Mouse (Mus musculus): ENCODE data around the gene Borcs6. TPM values are rescaled to one million over a fixed set of nuclear protein-coding genes. Genes with fewer than 3 reads are reported as not detected.

Borcs6 gene
- polyA plus RNA-seq, 1 experiment from 2014 or later, result 7.2 TPM

DNA sequence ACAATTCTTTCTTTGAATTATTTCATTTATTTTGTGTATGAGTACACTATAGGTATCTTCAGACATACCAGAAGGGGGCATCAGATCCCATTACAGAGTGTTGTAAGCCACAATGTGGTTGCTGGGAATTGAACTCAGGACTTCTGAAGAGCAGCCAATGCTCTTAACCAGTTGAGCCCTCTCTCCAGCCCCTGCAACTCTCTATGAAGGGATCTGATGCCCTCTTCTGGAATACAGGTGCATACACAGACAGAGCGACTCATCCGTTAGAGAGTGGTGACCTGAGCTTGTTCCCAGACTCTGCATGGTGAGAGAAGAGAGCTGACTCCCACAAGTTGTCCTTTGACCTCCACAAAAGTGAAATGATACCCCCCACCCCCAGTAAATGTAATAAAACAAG lies 30.7 kb upstream of the Borcs6 start:
- Histone ChIP-seq H3K4me3 (replicated peaks; ENCODE audit: low read length) (no peak overlapping the region), H3K27ac (ENCODE audit: low read length) (no peak overlapping the region), H3K9me3 (replicated peaks; ENCODE audit: control insufficient read depth, low read length) (no peaks in the 10 kb centered on the region), H3K27me3 (ENCODE audit: control insufficient read depth, insufficient read depth, low read length) (no peaks in the 10 kb centered on the region), H3K36me3 (ENCODE audit: control insufficient read depth, insufficient read depth, low read length) (peaks cover 39% of the 10 kb centered on the region), H3K4me2 (ENCODE audit: low read depth, low read length) (no peak overlapping the region), H3K4me1 (ENCODE audit: control insufficient read depth, insufficient read depth, low read length) (no peaks in the 10 kb centered on the region), H3K9ac (ENCODE audit: low read length) (no peak overlapping the region)
- ATAC-seq (ENCODE audit: insufficient read depth, low FRiP score), result no peak
- WGBS, result 80% methylated on average over 2 of the region's 2 CpGs

DNA sequence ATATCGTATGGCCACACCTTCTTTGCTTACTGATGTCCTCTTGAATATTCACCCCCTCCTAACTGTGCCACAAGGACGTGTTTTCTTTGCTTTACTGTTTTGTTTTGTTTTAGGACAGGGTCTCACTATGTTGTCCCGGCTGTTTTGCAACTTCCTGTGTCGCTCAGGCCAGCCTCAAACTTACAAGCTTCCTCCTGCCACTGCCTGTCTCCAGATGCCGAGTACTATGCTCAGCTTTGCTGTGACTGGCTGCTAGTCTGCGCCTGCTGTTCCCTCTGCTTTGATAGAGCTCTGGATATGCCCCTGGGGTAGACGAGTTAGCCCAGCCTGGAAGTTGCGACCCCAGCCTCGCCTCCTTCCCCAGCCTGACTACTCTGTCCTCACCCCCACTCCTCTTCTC lies 26.0 kb upstream of the Borcs6 start:
- no peak for ATAC-seq (ENCODE audit: insufficient read depth, low FRiP score)
- H3K27me3 ChIP-seq (ENCODE audit: control insufficient read depth, insufficient read depth, low read length), result no peaks in the 10 kb centered on the region
- H3K9me3 ChIP-seq (replicated peaks; ENCODE audit: control insufficient read depth, low read length), result no peaks in the 10 kb centered on the region
- peaks cover 13% of the 10 kb centered on the region for H3K4me1 ChIP-seq (ENCODE audit: control insufficient read depth, insufficient read depth, low read length)
- no peak overlapping the region for H3K9ac ChIP-seq (ENCODE audit: low read length)
- H3K36me3 ChIP-seq (ENCODE audit: control insufficient read depth, insufficient read depth, low read length), result peaks cover 20% of the 10 kb centered on the region
- H3K4me3 ChIP-seq (replicated peaks; ENCODE audit: low read length), result no peak overlapping the region
- no peak overlapping the region for H3K27ac ChIP-seq (ENCODE audit: low read length)
- WGBS, result 77% methylated on average over 9 of the region's 9 CpGs
- H3K4me2 ChIP-seq (ENCODE audit: low read depth, low read length), result no peak overlapping the region

DNA sequence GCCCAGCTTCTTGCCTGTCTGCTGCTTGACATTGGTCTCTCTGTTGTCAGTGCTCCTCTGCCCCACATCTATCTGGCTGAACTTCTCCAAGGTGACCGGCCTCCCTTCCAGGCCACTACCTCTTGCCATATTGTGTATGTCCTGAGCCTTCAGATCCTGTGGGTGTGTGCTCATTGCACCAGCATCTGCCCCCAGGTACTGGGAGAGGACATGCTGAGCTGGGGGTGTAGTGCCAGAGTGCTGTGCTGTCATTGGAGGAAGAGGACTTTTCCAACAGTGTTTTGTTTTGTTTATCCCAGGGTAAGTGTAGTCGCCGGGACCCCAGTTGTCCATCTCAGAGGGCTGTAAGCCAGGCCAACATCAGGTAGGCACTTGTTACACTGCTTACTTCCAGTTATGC lies 24.9 kb upstream of the Borcs6 start:
- 86% methylated on average over 3 of the region's 3 CpGs for WGBS
- peaks cover 18% of the 10 kb centered on the region for H3K36me3 ChIP-seq (ENCODE audit: control insufficient read depth, insufficient read depth, low read length)

DNA sequence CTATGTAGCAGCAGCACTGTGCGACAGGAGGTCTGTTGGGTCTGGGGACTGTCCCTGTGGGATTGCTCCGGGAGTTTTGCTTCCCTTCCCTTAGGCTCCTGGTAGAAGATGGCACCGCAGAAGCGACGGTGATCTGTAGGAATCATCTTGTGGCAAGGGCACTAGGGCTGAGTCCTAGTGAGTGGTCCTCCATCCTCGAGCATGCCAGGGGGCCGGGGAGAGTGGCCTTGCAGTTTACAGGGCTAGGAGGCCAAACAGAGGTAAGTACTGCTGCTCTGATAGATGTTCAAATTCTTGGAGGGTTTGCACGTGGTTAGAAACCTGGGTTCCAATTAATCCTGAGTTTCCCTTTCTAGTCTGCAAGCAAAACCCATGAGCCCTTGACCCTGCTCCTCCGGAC lies 24.1 kb upstream of the Borcs6 start:
- H3K4me3 ChIP-seq (replicated peaks; ENCODE audit: low read length), result 0 out of 2 replicates have a peak overlapping the region, but pooled peaks have one; percentile 87
- H3K9me3 ChIP-seq (replicated peaks; ENCODE audit: control insufficient read depth, low read length), result no peaks in the 10 kb centered on the region
- no peak for ATAC-seq (ENCODE audit: insufficient read depth, low FRiP score)
- H3K27ac ChIP-seq (ENCODE audit: low read length), result peak overlapping the region; percentile 79
- peak overlapping the region; percentile 34; the same call in 1 of the 2 replicates for H3K4me2 ChIP-seq (ENCODE audit: low read depth, low read length)
- peaks cover 26% of the 10 kb centered on the region for H3K4me1 ChIP-seq (ENCODE audit: control insufficient read depth, insufficient read depth, low read length)
- peaks cover 18% of the 10 kb centered on the region for H3K36me3 ChIP-seq (ENCODE audit: control insufficient read depth, insufficient read depth, low read length)
- no peaks in the 10 kb centered on the region for H3K27me3 ChIP-seq (ENCODE audit: control insufficient read depth, insufficient read depth, low read length)
- 83% methylated on average over 9 of the region's 9 CpGs for WGBS
- 0 out of 2 replicates have a peak overlapping the region, but pooled peaks have one; percentile 32 for H3K9ac ChIP-seq (ENCODE audit: low read length)

More for the DNA sequence above, 24.9 kb upstream of the Borcs6 start:
- H3K27me3 ChIP-seq (ENCODE audit: control insufficient read depth, insufficient read depth, low read length), result no peaks in the 10 kb centered on the region
- H3K9me3 ChIP-seq (replicated peaks; ENCODE audit: control insufficient read depth, low read length), result no peaks in the 10 kb centered on the region
- ATAC-seq (ENCODE audit: insufficient read depth, low FRiP score), result no peak
- H3K4me3 ChIP-seq (replicated peaks; ENCODE audit: low read length), result no peak overlapping the region
- H3K4me2 ChIP-seq (ENCODE audit: low read depth, low read length), result no peak overlapping the region
- H3K9ac ChIP-seq (ENCODE audit: low read length), result no peak overlapping the region
- H3K4me1 ChIP-seq (ENCODE audit: control insufficient read depth, insufficient read depth, low read length), result peaks cover 23% of the 10 kb centered on the region
- no peak overlapping the region for H3K27ac ChIP-seq (ENCODE audit: low read length)

DNA sequence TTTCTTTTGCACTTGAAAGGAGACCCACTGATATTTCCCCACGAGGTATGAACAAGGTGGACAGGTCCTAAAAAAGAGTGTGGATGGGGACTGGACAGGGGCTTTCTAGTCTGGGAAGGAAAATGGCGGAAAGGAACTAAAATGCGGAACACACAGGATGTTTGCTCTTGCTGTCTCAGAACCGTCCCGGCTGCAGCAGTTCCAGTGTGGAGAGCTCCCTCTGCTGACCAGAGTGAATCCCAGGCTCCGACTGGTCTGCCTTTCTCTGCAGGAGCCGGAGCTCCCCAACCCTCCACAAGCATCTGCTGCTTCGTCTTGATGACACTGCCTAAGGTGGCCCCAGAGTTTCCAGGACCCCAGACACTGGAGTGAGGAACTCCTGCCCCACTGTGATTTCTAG lies 23.7 kb upstream of the Borcs6 start:
- Histone ChIP-seq H3K27ac (ENCODE audit: low read length) (peak overlapping the region; percentile 79), H3K4me1 (ENCODE audit: control insufficient read depth, insufficient read depth, low read length) (peaks cover 26% of the 10 kb centered on the region), H3K4me2 (ENCODE audit: low read depth, low read length) (peak overlapping the region; percentile 76), H3K9me3 (replicated peaks; ENCODE audit: control insufficient read depth, low read length) (no peaks in the 10 kb centered on the region), H3K36me3 (ENCODE audit: control insufficient read depth, insufficient read depth, low read length) (peaks cover 18% of the 10 kb centered on the region), H3K27me3 (ENCODE audit: control insufficient read depth, insufficient read depth, low read length) (no peaks in the 10 kb centered on the region), H3K4me3 (replicated peaks; ENCODE audit: low read length) (peak overlapping the region; percentile 87; the same call in 1 of the 2 replicates), H3K9ac (ENCODE audit: low read length) (peak overlapping the region; percentile 43; the same call in 1 of the 2 replicates)
- ATAC-seq (ENCODE audit: insufficient read depth, low FRiP score), result no peak
- WGBS, result 7% methylated on average over 8 of the region's 8 CpGs

DNA sequence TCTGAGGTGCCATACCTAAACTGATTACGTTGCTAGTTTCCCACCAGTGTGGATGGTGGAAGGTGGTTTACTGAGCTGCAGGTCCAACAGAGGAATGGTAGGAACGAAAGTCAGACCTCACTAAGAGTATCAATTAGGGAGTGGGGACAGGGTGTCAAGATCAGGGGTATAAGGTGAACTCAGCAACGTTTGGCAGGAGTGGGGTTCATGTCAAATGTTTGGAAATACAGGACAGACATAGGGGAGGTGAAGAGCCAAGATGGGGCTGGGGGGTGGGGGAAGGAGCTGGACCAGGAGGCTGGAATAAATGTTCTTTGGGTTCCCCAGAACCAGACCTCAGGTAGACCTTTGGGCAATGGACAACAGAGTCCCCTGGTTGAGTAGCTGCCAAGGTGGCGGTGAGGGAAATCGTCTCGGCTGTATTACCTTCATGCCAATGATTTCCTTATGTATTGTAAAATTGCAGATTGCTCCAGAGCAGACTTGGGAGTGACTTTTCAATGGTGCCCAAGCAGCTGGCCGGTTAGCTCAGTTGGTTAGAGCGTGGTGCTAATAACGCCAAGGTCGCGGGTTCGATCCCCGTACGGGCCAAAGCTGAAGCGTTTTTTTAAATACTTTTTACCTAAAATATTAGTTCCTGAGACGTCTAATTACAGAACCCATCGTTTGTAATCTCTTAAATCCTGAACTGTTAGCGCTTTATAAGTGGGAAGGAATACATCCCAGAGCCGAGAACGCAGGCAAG lies 22.9 kb upstream of the Borcs6 start:
- H3K27me3 ChIP-seq (ENCODE audit: control insufficient read depth, insufficient read depth, low read length), result no peaks in the 10 kb centered on the region
- H3K9ac ChIP-seq (ENCODE audit: low read length), result peak overlapping the region; percentile 85
- H3K9me3 ChIP-seq (replicated peaks; ENCODE audit: control insufficient read depth, low read length), result no peaks in the 10 kb centered on the region
- peak overlapping the region; percentile 87 for H3K4me3 ChIP-seq (replicated peaks; ENCODE audit: low read length)
- peaks cover 18% of the 10 kb centered on the region for H3K36me3 ChIP-seq (ENCODE audit: control insufficient read depth, insufficient read depth, low read length)
- 9% methylated on average over 20 of the region's 20 CpGs for WGBS
- peak overlapping the region; percentile 87 for H3K27ac ChIP-seq (ENCODE audit: low read length)
- H3K4me1 ChIP-seq (ENCODE audit: control insufficient read depth, insufficient read depth, low read length), result peaks cover 26% of the 10 kb centered on the region
- peak overlapping the region; percentile 76 for H3K4me2 ChIP-seq (ENCODE audit: low read depth, low read length)
- peak; percentile 22; the same call in 1 of the 2 replicates for ATAC-seq (ENCODE audit: insufficient read depth, low FRiP score)

DNA sequence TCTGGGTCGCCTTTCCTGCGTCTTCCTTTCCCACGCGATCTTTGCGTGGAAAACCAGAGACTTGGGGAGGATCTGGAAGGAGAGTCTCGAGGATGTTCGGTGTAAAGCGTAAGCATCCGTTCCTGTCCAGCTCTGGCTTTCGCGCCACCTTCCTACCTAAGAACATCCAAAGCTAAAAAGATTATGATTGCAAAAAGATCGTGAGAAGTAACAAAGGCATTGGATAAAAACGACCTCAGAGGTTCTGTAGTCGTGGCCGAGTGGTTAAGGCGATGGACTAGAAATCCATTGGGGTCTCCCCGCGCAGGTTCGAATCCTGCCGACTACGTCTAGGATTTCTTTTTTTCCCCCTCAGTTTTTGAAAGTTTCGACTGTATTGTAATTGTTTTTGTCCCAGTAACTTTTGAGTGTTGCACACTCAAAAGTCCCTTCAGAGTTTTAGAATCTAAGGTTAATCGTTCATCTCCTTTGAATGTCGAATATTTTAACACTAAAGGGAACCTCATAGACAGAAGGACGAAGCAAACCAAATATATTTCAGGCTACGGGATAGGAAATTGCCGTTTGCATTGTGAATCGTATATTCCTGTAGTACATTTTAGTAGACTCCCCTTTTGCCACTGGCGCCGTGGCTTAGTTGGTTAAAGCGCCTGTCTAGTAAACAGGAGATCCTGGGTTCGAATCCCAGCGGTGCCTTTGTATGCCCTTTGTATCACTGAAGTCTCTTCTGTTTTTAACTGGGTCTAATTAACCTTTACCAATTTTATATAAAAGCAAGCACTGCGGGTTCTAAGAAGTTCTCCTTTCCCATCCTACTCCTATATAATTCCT lies 22.1 kb upstream of the Borcs6 start:
- Histone ChIP-seq H3K9me3 (replicated peaks; ENCODE audit: control insufficient read depth, low read length) (no peaks in the 10 kb centered on the region), H3K27ac (ENCODE audit: low read length) (peak overlapping the region; percentile 87), H3K36me3 (ENCODE audit: control insufficient read depth, insufficient read depth, low read length) (peaks cover 18% of the 10 kb centered on the region), H3K4me3 (replicated peaks; ENCODE audit: low read length) (peak overlapping the region; percentile 87), H3K4me1 (ENCODE audit: control insufficient read depth, insufficient read depth, low read length) (peaks cover 26% of the 10 kb centered on the region), H3K9ac (ENCODE audit: low read length) (peak overlapping the region; percentile 85), H3K27me3 (ENCODE audit: control insufficient read depth, insufficient read depth, low read length) (no peaks in the 10 kb centered on the region), H3K4me2 (ENCODE audit: low read depth, low read length) (peak overlapping the region; percentile 76)
- under 1% methylated on average over 34 of the region's 34 CpGs for WGBS
- peak; percentile 39; the same call in 1 of the 2 replicates for ATAC-seq (ENCODE audit: insufficient read depth, low FRiP score)

DNA sequence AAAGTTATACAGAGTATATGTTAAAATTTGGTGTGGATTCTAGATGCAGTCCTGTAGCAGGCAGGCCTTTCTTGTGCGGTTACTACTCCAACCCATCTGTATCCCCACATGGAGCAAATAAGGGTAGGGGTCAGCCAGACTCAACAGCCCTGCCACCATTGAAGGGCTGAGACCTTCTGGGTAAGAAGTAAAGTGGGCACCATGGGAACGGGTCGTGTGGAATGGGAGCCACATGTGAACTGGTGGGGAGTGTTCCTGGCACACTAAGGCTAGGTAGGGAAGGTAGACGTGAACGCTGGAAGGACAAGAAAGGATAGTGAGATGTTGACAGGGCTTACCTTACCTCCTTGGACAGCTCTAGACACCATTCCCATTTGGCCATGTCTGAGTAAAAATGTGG lies 21.3 kb upstream of the Borcs6 start:
- peaks cover 26% of the 10 kb centered on the region for H3K4me1 ChIP-seq (ENCODE audit: control insufficient read depth, insufficient read depth, low read length)
- H3K4me3 ChIP-seq (replicated peaks; ENCODE audit: low read length), result no peak overlapping the region
- H3K27me3 ChIP-seq (ENCODE audit: control insufficient read depth, insufficient read depth, low read length), result no peaks in the 10 kb centered on the region
- H3K36me3 ChIP-seq (ENCODE audit: control insufficient read depth, insufficient read depth, low read length), result peaks cover 16% of the 10 kb centered on the region
- ATAC-seq (ENCODE audit: insufficient read depth, low FRiP score), result no peak
- H3K9ac ChIP-seq (ENCODE audit: low read length), result no peak overlapping the region
- H3K9me3 ChIP-seq (replicated peaks; ENCODE audit: control insufficient read depth, low read length), result no peaks in the 10 kb centered on the region
- 75% methylated on average over 5 of the region's 5 CpGs for WGBS
- H3K4me2 ChIP-seq (ENCODE audit: low read depth, low read length), result no peak overlapping the region
- H3K27ac ChIP-seq (ENCODE audit: low read length), result no peak overlapping the region; the same call in 1 of the 2 replicates

Measured in stomach, embryonic 16.5 days (tissue).